Mouse (Mus musculus): ENCODE measurements around the gene Sec23a. TPM values are rescaled to one million over a fixed set of nuclear protein-coding genes. Genes with fewer than 3 reads are reported as not detected.
"Not testable (repeated sequence)": the region's sequence is repeated elsewhere in the genome, so short reads cannot be mapped to it uniquely, and the experiment has no call there.

Gene Sec23a
- polyA plus RNA-seq (2012; rRNA removed), result 54.5 and 67.7 TPM in 2 replicates

GRCm38 (mm10) chr12:59011844-59012709, at the start of gene Sec23a:
Gene Sec23a (minus strand): TSS chr12:59012017.
- DNase-seq (ENCODE audit: low read depth), result peak; percentile 99
- TF ChIP-seq CTCF (IDR thresholded peaks at IDR 0.05; ENCODE audit: borderline replicate concordance, extremely low read depth, insufficient read depth, insufficient read length) (no peak), POLR2A (IDR thresholded peaks at IDR 0.05; ENCODE audit: borderline replicate concordance, extremely low read depth, insufficient read depth, insufficient read length, poor library complexity, severe bottlenecking) (peak; percentile 74; the same call in 1 of the 2 replicates)

GRCm38 (mm10) chr12:59060993-59061595, 49.3 kb upstream of the Sec23a start, which contains the start of gene Trappc6b:
Gene Trappc6b (minus strand): TSS chr12:59061472.
- peak; percentile 90 for DNase-seq (ENCODE audit: low read depth)
- TF ChIP-seq POLR2A (IDR thresholded peaks at IDR 0.05; ENCODE audit: borderline replicate concordance, extremely low read depth, insufficient read depth, insufficient read length, poor library complexity, severe bottlenecking) (peak; percentile 74), CTCF (IDR thresholded peaks at IDR 0.05; ENCODE audit: borderline replicate concordance, extremely low read depth, insufficient read depth, insufficient read length) (peak; percentile 36; the same call in 1 of the 2 replicates)

- peak; percentile 14 for DNase-seq (ENCODE audit: low read depth)
- TF ChIP-seq CTCF (IDR thresholded peaks at IDR 0.05; ENCODE audit: borderline replicate concordance, extremely low read depth, insufficient read depth, insufficient read length) (no peak), POLR2A (IDR thresholded peaks at IDR 0.05; ENCODE audit: borderline replicate concordance, extremely low read depth, insufficient read depth, insufficient read length, poor library complexity, severe bottlenecking) (no peak)
Observed at GRCm38 (mm10) chr12:59060322-59060721, 48.5 kb upstream of the Sec23a start.

GRCm38 (mm10) chr12:59058242-59058641, 46.4 kb upstream of the Sec23a start:
- DNase-seq (ENCODE audit: low read depth), result not testable (repeated sequence)

- TF ChIP-seq CTCF (IDR thresholded peaks at IDR 0.05; ENCODE audit: borderline replicate concordance, extremely low read depth, insufficient read depth, insufficient read length), result no peak
- no peak for TF ChIP-seq POLR2A (IDR thresholded peaks at IDR 0.05; ENCODE audit: borderline replicate concordance, extremely low read depth, insufficient read depth, insufficient read length, poor library complexity, severe bottlenecking)
- no peak for DNase-seq (ENCODE audit: low read depth)
Observed at GRCm38 (mm10) chr12:59056222-59056621, 44.4 kb upstream of the Sec23a start.

- TF ChIP-seq CTCF (IDR thresholded peaks at IDR 0.05; ENCODE audit: borderline replicate concordance, extremely low read depth, insufficient read depth, insufficient read length), result no peak
- TF ChIP-seq POLR2A (IDR thresholded peaks at IDR 0.05; ENCODE audit: borderline replicate concordance, extremely low read depth, insufficient read depth, insufficient read length, poor library complexity, severe bottlenecking), result no peak
- no peak for DNase-seq (ENCODE audit: low read depth)
Observed at GRCm38 (mm10) chr12:59055196-59055850, 43.5 kb upstream of the Sec23a start.

- DNase-seq (ENCODE audit: low read depth), result no peak
- no peak for TF ChIP-seq CTCF (IDR thresholded peaks at IDR 0.05; ENCODE audit: borderline replicate concordance, extremely low read depth, insufficient read depth, insufficient read length)
Observed at GRCm38 (mm10) chr12:59053976-59054375, 42.2 kb upstream of the Sec23a start.

GRCm38 (mm10) chr12:59053166-59053565, 41.3 kb upstream of the Sec23a start:
- no peak for TF ChIP-seq CTCF (IDR thresholded peaks at IDR 0.05; ENCODE audit: borderline replicate concordance, extremely low read depth, insufficient read depth, insufficient read length)
- no peak for TF ChIP-seq POLR2A (IDR thresholded peaks at IDR 0.05; ENCODE audit: borderline replicate concordance, extremely low read depth, insufficient read depth, insufficient read length, poor library complexity, severe bottlenecking)
- no peak for DNase-seq (ENCODE audit: low read depth)

- no peak for TF ChIP-seq CTCF (IDR thresholded peaks at IDR 0.05; ENCODE audit: borderline replicate concordance, extremely low read depth, insufficient read depth, insufficient read length)
- no peak for TF ChIP-seq POLR2A (IDR thresholded peaks at IDR 0.05; ENCODE audit: borderline replicate concordance, extremely low read depth, insufficient read depth, insufficient read length, poor library complexity, severe bottlenecking)
- DNase-seq (ENCODE audit: low read depth), result no peak
Observed at GRCm38 (mm10) chr12:59052470-59052869, 40.7 kb upstream of the Sec23a start.

GRCm38 (mm10) chr12:59040851-59041250, 29.0 kb upstream of the Sec23a start:
- no peak for DNase-seq (ENCODE audit: low read depth)
- TF ChIP-seq POLR2A (IDR thresholded peaks at IDR 0.05; ENCODE audit: borderline replicate concordance, extremely low read depth, insufficient read depth, insufficient read length, poor library complexity, severe bottlenecking) (no peak), CTCF (IDR thresholded peaks at IDR 0.05; ENCODE audit: borderline replicate concordance, extremely low read depth, insufficient read depth, insufficient read length) (no peak)

GRCm38 (mm10) chr12:59039971-59040844, 28.4 kb upstream of the Sec23a start:
- peak; percentile 69 for DNase-seq (ENCODE audit: low read depth)
- no peak for TF ChIP-seq POLR2A (IDR thresholded peaks at IDR 0.05; ENCODE audit: borderline replicate concordance, extremely low read depth, insufficient read depth, insufficient read length, poor library complexity, severe bottlenecking)
- TF ChIP-seq CTCF (IDR thresholded peaks at IDR 0.05; ENCODE audit: borderline replicate concordance, extremely low read depth, insufficient read depth, insufficient read length), result no peak

All from brain, embryonic 14.5 days (tissue).